Mouse (Mus musculus): ENCODE results near the gene Tmcc1. TPM values are rescaled to one million over a fixed set of nuclear protein-coding genes. Genes with fewer than 3 reads are reported as not detected.
A peak's percentile ranks its signal among the peaks of the same experiment; 100 is the strongest.
"Not testable (repeated sequence)": the region's sequence is repeated elsewhere in the genome, so short reads cannot be mapped to it uniquely, and the experiment has no call there.

Gene Tmcc1
- total RNA-seq, 2 experiments from 2014 or later: 32.7 to 35.9 TPM

GRCm38 (mm10) chr6:116147386-116147785, 45.9 kb downstream of the Tmcc1 start:
- no peak for DNase-seq

- no peak for DNase-seq
These were observed 51.6 kb downstream of the Tmcc1 start for GRCm38 (mm10) chr6:116141696-116142095.

GRCm38 (mm10) chr6:116140782-116141181, 52.5 kb downstream of the Tmcc1 start:
- no peak for DNase-seq

DNA sequence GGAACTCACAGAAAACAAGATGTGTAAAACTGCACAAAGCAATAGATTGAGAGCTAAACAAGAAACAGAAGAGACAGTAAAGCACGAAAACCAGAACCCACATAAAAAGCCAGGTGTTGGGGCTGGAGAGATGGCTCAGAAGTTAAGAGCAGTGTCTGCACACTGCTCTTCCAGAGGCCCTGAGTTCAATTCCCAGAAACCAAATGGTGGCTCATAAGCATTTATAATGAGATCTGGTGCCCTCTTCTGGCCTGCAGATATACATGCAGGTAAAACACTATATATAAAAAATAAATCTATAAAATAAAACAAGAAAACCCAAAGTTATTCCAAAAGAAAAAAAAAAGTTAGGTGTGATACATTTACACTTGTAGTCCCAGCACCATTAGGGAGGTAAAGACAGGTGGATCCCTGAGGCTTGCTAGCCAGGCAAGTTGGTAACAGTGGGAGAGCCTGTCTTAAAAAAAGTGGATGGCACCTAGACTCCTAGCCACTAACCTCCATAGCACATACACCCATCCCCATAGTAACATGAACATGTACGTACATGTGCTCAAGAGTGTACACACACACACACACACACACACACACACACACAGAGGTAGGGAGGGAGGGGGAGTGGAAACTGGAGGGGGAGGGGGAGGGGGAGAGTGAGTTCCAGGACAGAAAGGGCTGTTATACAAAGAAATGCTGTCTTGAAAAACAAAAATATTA, 54.0 kb downstream of the Tmcc1 start:
- DNase-seq: no peak

- peak; percentile 52 to 54 for DNase-seq
These were observed 57.2 kb downstream of the Tmcc1 start for GRCm38 (mm10) chr6:116135971-116136632.

- DNase-seq: peak in 1 of 2 experiments; percentile 71
These were observed 59.5 kb downstream of the Tmcc1 start for GRCm38 (mm10) chr6:116133756-116134155.

GRCm38 (mm10) chr6:116131771-116132170, 61.5 kb downstream of the Tmcc1 start:
- DNase-seq: no peak

- peak; percentile 29 to 64 for DNase-seq
These were observed 64.6 kb downstream of the Tmcc1 start for GRCm38 (mm10) chr6:116128710-116129109.

GRCm38 (mm10) chr6:116127918-116128443, 65.3 kb downstream of the Tmcc1 start:
- DNase-seq: no peak

DNA sequence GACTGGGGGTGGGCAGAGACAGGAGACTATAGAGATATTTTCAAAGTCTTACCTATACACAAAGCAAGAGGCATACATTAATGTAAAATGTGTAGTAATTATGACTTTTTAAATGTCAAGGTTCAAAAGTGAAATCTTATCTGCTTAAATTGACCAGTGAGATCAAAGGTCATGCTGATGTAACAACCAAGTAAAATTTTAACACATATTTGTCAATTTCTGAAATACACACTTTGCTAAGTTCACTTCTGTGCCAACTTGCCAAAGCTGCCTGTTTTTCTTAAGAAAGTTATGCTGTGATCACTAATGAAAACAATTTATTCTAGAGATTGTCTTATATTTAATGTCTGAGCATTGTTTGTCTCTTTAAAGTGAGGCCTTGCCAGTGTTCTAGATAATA, 66.7 kb downstream of the Tmcc1 start:
- DNase-seq: no peak

GRCm38 (mm10) chr6:116122881-116123280, 70.4 kb downstream of the Tmcc1 start:
- peak in 1 of 2 experiments; percentile 49 for DNase-seq

- DNase-seq: no peak
These were observed 73.6 kb downstream of the Tmcc1 start for GRCm38 (mm10) chr6:116119669-116120068.

GRCm38 (mm10) chr6:116116634-116117033, 76.7 kb downstream of the Tmcc1 start:
- not testable (repeated sequence) for DNase-seq

DNA sequence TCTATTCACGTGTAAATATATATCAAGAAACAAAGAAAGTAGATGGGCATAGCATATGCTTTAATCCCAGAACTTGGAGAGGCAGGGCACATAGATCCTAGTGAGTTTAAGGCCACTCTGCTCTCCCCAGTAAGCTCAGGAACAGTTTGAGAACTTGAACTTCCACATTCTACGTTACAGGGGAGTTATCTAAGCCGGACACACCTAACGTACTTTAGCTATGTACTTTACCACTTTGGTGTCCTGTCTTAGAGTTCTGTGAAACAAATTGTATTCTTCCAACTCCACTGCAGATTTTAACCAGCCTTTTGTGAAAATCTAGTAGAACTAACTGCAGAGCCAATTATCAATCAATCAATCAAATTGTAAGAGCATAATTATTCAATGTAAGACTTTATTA, 82.7 kb downstream of the Tmcc1 start:
- DNase-seq: no peak

GRCm38 (mm10) chr6:116107471-116108358, 85.6 kb downstream of the Tmcc1 start:
- peak; percentile 70 to 74 for DNase-seq

- no peak for DNase-seq
These were observed 86.3 kb downstream of the Tmcc1 start for GRCm38 (mm10) chr6:116106967-116107470.

GRCm38 (mm10) chr6:116097579-116097978, 95.7 kb downstream of the Tmcc1 start:
- no peak for DNase-seq

DNA sequence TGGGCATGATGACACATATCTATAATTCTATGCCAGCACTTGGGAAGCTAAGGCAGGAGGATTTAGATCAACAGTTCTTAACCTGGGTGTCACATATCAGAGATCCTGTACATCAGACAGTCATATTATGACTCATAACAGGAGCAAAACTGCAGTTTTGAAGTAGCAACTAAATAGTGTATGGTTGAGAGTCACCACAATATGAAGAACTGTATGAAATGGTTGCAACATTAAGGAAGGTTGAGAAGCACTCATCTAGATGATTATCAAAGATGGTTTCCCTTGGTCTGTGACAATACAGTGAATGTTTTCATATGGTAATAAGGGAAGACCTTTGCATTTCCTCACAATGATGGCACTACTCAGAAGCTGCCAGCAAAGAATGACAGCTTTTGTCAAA, 103.9 kb downstream of the Tmcc1 start:
- no peak for DNase-seq

DNA sequence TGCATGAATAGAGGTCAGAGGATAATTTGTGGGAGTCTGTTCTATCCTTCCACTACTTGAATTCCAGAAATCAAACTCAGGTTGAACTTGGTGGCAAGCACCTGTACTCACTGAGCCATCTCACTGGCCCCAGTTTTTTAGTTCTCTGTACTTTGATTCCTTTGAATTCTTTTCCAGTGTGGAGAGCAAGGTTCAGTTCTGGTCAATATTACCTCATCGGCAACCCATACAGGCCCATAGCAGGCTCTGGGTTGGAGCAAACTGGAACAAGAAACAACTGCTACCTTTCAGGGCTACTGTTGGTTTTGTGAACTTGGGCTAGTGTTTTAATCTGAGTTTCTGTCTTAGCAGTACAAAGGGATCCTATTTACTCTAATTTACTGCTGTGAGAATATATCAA, 107.2 kb downstream of the Tmcc1 start:
- no peak for DNase-seq

- DNase-seq: no peak
These were observed 111.0 kb downstream of the Tmcc1 start for GRCm38 (mm10) chr6:116082239-116082638.

GRCm38 (mm10) chr6:116081375-116081774, 111.9 kb downstream of the Tmcc1 start:
- no peak for DNase-seq

GRCm38 (mm10) chr6:116080756-116081155, 112.5 kb downstream of the Tmcc1 start:
- DNase-seq: no peak

All from heart, adult 18-20 months (tissue).